Mouse (Mus musculus): Measurements from ENCODE around the gene Pax7. TPM values are rescaled to one million over a fixed set of nuclear protein-coding genes. Genes with fewer than 3 reads are reported as not detected.

The Pax7 gene
- polyA plus RNA-seq, 1 experiment from 2014 or later, result not detected

GRCm38 (mm10) chr4:139702914-139703313, 130.4 kb downstream of the Pax7 start:
- Histone ChIP-seq H3K27me3 (peaks cover 30% of the 10 kb centered on the region), H3K4me1 (replicated peaks) (no peaks in the 10 kb centered on the region), H3K27ac (no peak overlapping the region), H3K4me3 (no peak overlapping the region), H3K4me2 (no peak overlapping the region), H3K36me3 (no peaks in the 10 kb centered on the region), H3K9ac (no peak overlapping the region), H3K9me3 (replicated peaks) (no peaks in the 10 kb centered on the region)
- ATAC-seq (replicated peaks; ENCODE audit: insufficient number of reproducible peaks, insufficient read depth, low FRiP score, low read depth), result no peak
- WGBS, result 42% methylated on average over 4 of the region's 4 CpGs

- H3K27me3 ChIP-seq, result peaks cover 41% of the 10 kb centered on the region
- no peak overlapping the region for H3K4me3 ChIP-seq
- ATAC-seq (replicated peaks; ENCODE audit: insufficient number of reproducible peaks, insufficient read depth, low FRiP score, low read depth), result no peak
- H3K27ac ChIP-seq, result no peak overlapping the region
- H3K4me2 ChIP-seq, result no peak overlapping the region
- WGBS, result 47% methylated on average over 8 of the region's 8 CpGs
- H3K9me3 ChIP-seq (replicated peaks), result no peaks in the 10 kb centered on the region
- H3K4me1 ChIP-seq (replicated peaks), result no peaks in the 10 kb centered on the region
- no peaks in the 10 kb centered on the region for H3K36me3 ChIP-seq
- H3K9ac ChIP-seq, result no peak overlapping the region
Measured at GRCm38 (mm10) chr4:139698602-139699001, 134.7 kb downstream of the Pax7 start.

- Histone ChIP-seq H3K4me2 (no peak overlapping the region), H3K4me1 (replicated peaks) (no peaks in the 10 kb centered on the region), H3K9me3 (replicated peaks) (no peaks in the 10 kb centered on the region), H3K27ac (no peak overlapping the region), H3K27me3 (peaks cover 45% of the 10 kb centered on the region), H3K4me3 (no peak overlapping the region), H3K9ac (no peak overlapping the region), H3K36me3 (no peaks in the 10 kb centered on the region)
- no peak for ATAC-seq (replicated peaks; ENCODE audit: insufficient number of reproducible peaks, insufficient read depth, low FRiP score, low read depth)
- WGBS, result 10% methylated on average over 9 of the region's 9 CpGs
Measured at GRCm38 (mm10) chr4:139697755-139698154, 135.6 kb downstream of the Pax7 start.

GRCm38 (mm10) chr4:139693315-139693714, 140.0 kb downstream of the Pax7 start:
- Histone ChIP-seq H3K27me3 (peaks cover 53% of the 10 kb centered on the region), H3K36me3 (no peaks in the 10 kb centered on the region), H3K4me1 (replicated peaks) (no peaks in the 10 kb centered on the region; the same call in 1 of the 2 replicates), H3K9ac (no peak overlapping the region), H3K27ac (no peak overlapping the region), H3K4me2 (no peak overlapping the region), H3K9me3 (replicated peaks) (no peaks in the 10 kb centered on the region), H3K4me3 (no peak overlapping the region)
- WGBS, result 45% methylated on average over 5 of the region's 5 CpGs
- no peak for ATAC-seq (replicated peaks; ENCODE audit: insufficient number of reproducible peaks, insufficient read depth, low FRiP score, low read depth)

- no peak overlapping the region for H3K9ac ChIP-seq
- WGBS, result 29% methylated on average over 7 of the region's 7 CpGs
- no peaks in the 10 kb centered on the region; the same call in 1 of the 2 replicates for H3K4me1 ChIP-seq (replicated peaks)
- H3K4me2 ChIP-seq, result no peak overlapping the region
- no peaks in the 10 kb centered on the region for H3K9me3 ChIP-seq (replicated peaks)
- H3K27ac ChIP-seq, result no peak overlapping the region
- H3K27me3 ChIP-seq, result peaks cover 43% of the 10 kb centered on the region
- no peaks in the 10 kb centered on the region for H3K36me3 ChIP-seq
- no peak for ATAC-seq (replicated peaks; ENCODE audit: insufficient number of reproducible peaks, insufficient read depth, low FRiP score, low read depth)
- H3K4me3 ChIP-seq, result no peak overlapping the region
Measured at GRCm38 (mm10) chr4:139689627-139690269, 143.6 kb downstream of the Pax7 start.

- H3K27me3 ChIP-seq, result peaks cover 39% of the 10 kb centered on the region
- H3K9ac ChIP-seq, result no peak overlapping the region
- WGBS, result 68% methylated on average over 9 of the region's 9 CpGs
- no peak overlapping the region for H3K4me3 ChIP-seq
- no peak overlapping the region for H3K4me2 ChIP-seq
- H3K4me1 ChIP-seq (replicated peaks), result no peaks in the 10 kb centered on the region; the same call in 1 of the 2 replicates
- ATAC-seq (replicated peaks; ENCODE audit: insufficient number of reproducible peaks, insufficient read depth, low FRiP score, low read depth), result no peak
- no peak overlapping the region for H3K27ac ChIP-seq
- no peaks in the 10 kb centered on the region for H3K36me3 ChIP-seq
- H3K9me3 ChIP-seq (replicated peaks), result no peaks in the 10 kb centered on the region
Measured at GRCm38 (mm10) chr4:139688058-139688457, 145.3 kb downstream of the Pax7 start.

Other genes starting within 250 kb of the Pax7 start
- gene Gm21969, start 230.3 kb downstream of the Pax7 start, polyA plus RNA-seq (2015; fragmentation: Nextera tagmentation; extraction: Ambion mirVana), result 0.05 TPM in 1 of 2 replicates, not detected in the other
- gene Aldh4a1, start 210.7 kb downstream of the Pax7 start, polyA plus RNA-seq (2015; fragmentation: Nextera tagmentation; extraction: Ambion mirVana), result 25.2 and 33.2 TPM in 2 replicates
- gene Tas1r2, start 180.0 kb downstream of the Pax7 start, polyA plus RNA-seq (2015; fragmentation: Nextera tagmentation; extraction: Ambion mirVana), result not detected in 2 replicates
- 0.13 and 0.76 TPM in 2 replicates for gene Klhdc7a, start 134.5 kb upstream of the Pax7 start, polyA plus RNA-seq (2015; fragmentation: Nextera tagmentation; extraction: Ambion mirVana)

Measured in heart, embryonic 15.5 days (tissue).